Mouse (Mus musculus): ENCODE data around the gene Prps1l3.
A peak's percentile ranks its signal among the peaks of the same experiment; 100 is the strongest.
"Not testable (repeated sequence)": the region's sequence is repeated elsewhere in the genome, so short reads cannot be mapped to it uniquely, and the experiment has no call there.

Gene Prps1l3

DNA sequence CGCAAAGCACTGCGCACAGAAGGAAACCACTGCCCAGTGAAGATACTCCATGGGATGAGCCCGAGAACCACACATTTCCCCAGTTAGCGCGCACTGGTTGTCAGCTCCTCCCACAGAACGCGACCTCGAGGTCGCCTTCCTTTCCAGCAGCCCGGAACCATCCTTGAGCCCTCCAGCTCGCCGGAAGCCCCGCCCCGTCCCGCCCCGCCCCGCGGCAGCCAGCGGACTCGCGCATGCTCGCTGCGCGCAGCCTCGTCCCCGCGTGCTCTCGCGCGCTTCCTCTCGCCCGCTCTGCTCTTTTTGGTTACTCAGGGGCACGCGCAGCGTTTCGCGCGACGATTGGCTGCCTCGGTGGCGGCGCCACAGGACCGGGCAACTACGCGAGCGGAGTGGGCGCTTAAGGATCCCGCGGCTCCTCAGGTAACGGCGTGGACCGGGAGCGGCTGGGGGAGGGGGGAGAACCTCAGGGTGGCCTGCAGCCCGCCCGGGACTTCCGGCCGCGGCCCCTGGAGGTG, at the start of gene Prps1l3, which contains the start of gene Mipol1:
TSS of gene Prps1l3 (plus strand) at position 221 of the 515 bp plus-strand sequence.
TSS of gene Mipol1 (plus strand) at position 236 of the 515 bp plus-strand sequence.
- peak; percentile 90 for DNase-seq

DNA sequence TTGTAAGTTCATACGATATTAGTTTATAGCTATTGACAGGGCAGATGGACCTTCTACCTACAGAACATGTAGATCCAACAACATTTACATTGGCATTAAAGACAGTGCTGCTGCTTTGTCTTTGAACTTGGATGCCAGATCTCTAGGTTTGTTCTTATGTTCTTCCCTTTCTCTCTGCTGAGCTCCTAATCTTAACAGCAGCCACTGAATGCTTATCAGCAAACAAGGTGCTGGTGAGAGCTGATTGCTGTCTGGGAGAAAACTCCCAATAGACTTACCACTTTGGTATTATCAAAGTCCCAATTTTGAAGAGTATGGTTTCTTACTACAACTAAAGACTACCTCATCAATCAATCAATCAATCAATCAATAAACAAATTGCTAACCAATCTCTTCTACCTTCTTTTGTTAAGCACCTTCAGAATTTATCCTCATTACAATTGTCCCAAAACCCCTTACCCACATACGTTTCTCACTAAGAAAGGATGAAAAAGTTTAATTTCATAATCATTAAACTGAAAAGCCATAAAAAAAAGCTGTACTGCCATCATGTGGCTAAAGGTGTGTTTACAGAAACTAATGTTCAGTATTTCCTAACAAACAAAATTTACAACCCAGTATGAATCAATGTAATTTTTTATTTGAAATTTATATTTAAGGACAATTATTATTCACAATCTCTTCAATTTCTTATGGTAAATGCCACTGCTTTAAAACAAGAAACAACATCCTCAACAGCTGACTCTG, 45.6 kb upstream of the Prps1l3 start:
- no peak for DNase-seq

DNA sequence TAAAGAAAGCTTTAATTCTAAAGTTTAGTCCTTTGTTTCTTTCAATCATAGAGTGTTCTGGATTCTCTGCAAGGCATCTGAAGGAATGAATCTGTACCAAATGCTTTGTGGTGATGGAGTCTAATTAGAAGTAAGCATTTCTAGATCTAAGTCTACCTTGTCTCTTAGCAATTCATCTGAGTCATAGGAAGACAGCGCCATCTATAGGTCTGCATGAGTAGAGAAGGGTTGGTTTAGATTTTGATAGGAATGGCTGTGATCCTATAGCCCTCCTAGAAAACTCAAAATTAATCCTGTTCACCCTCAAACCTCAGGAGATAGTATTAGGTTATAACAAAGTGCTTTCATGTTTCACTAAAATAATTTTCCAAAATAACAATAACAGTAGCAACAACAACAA, 44.7 kb upstream of the Prps1l3 start:
- DNase-seq: peak; percentile 22

DNA sequence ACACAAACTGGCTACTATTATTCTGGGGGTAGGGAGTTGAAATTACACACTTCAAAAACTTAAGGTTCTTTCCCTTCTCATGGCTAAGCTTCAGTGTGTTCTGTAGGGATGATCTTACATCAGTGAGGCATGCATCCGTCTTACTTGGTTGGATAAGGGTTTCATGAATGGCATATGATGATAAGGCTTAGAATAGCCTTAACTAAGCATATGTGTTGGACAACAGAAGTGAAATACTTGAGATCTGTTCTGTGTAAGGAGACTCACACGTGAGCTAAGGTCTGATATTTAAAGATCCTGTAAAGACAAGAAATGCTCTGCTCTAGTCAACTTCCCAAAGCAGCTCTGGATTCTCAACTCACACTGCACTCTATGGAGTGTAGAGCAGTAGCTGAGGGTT, 44.1 kb upstream of the Prps1l3 start:
- no peak for DNase-seq

DNA sequence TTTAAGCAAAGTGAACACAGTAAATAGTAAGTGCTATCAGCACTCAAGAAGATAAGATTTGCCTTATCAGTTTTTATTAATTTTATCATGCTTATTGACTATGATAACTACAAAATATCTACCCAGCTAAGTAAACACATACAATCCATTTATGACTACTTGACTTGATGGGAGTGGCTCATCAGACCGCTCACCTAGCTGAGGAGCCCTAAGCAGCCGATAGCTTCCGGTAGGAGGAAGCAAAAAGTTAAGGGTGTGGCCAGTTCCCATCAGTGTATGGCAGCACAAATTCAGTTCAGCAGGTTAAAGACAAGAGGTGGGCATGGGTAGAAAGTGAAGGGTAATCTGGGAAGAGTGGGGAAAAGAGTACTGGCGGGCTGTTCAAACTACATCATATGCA, 43.2 kb upstream of the Prps1l3 start:
- no peak for DNase-seq

DNA sequence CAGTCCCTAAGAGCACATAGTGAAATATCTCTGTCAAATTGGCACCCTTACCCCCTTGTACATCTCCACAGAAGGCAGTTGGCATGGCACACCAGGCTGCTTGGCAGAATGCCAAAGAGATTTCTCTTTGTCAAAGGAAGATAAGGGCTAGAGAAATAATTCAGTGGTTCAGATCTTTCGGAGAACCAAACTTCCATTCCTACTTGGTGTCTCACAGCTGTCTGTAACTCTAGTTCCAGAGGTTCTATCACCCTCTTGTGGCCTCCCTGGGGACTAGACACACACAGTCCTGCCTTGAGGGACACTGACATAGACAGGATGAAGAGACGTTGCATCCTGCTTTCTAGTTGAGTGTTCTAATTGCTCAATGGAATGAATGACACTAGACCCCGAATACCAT, 35.6 kb upstream of the Prps1l3 start:
- peak; percentile 53 for DNase-seq

DNA sequence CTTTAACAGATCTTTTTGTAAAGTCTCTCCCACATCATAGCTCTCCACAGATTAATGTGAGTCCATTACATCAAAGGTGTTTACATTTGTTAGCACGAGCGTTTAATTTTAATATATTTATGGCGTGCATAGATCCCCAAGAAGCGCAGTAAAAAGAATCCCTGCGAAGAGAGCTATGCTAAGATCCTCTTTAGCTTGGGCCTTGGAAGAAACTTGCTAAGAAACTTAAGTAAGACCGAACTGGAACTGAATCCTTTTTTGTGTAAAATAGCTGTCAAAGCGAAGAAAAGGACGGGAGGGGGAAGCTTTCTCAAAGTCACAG, 34.0 kb upstream of the Prps1l3 start:
- DNase-seq: peak; percentile 28

DNA sequence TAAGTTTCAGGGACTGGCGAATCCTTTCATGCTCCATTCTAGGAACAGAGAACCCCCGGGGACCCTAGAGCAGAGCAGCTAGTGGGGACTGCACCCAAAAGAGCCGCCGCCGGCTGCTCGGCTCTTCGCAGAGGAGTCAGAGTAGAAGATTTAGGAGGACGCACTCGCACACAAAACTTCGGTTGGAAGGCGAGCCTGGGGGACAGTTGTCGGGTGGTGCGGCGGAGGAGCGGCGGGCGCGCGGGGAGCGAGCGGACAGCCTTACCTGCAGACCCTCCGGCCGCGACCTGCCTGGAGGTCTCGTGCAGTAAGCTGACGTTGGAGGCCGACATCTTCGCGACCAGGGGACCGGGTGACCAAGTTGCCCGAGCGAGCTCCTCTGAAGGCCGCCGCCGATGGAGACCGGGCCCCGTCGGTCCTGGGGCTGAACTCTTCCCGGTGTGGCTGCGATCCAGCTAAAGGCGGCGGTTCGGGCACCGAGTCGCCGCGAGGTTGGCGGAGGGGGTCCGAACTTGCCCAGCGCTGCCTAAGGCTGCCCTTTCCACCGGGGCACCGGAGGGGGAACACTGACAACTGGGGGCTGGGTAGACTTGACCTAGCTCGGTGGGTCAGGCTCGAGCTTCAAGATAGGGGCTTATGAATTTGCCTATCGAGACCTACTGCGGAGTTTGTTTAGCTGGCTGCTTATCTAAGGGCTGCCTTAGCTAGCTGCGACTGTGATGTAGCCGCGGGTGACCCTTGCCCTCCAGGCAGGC, 33.4 kb upstream of the Prps1l3 start:
- peak; percentile 92 for DNase-seq

DNA sequence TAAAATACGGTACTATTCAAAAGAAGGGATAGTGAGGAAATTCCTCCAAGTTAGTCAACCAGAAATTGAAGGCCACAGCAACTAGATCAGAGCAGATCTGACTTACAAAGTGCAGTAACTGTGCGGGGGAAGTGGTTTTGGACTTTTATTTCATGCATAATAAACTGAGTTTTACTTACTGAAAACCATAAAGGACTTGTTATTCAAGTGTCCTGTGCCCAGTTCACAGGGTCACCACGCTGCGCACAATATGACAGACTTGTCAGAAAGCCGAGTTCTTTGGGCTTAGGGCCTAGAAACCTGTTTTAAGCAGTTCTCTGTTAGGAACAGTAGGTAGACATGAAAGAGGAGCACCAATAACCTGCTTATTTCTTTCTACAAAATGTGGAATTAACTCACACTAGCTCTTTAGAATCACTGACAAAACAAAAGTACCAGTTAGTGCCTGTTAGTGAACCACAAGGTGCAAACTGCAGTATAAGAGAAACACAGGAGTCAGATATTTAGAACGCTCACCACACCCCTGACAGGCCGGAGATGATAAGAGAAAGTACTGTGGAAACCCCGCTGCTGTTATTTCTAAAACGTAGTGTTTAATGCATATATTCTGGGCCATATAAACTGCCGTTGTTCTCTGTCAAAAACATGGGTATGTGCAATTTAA, 32.7 kb upstream of the Prps1l3 start, which contains the start of gene Slc25a21:
TSS of gene Slc25a21 (minus strand) at position 110 of the 664 bp plus-strand sequence.
- DNase-seq: no peak

DNA sequence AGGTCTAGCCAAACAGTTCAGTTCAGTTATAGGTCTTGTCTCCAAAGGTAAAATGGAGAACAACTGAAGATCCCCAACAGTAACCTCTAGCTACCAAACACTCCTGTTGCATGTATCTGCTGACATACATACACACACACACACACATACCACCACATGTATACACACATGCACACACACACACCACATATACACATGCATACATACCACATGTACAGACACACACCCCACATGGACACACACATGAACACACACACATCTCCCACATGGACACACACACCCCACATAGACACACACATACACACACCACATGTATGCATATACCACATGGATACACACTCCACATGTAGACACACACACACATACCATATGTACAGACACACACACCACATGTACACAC, 31.9 kb upstream of the Prps1l3 start:
- no peak for DNase-seq

DNA sequence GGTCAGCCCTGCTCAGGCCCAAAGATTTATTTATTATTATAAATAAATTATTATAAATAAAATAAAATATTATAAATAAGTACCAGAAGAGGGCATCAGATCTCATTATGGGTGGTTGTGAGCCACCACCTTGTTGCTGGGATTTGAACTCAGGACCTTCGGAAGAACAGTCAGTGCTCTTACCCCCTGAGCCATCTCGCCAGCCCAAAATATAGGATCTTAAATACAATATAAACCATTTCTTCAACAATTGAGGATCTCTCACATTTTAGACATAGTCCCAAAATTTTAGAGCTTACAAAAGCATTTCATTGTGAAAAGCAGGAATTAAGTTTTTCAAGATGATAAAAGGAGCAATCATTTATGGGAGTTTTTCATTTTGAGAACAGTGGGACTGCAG, 30.8 kb upstream of the Prps1l3 start:
- no peak for DNase-seq

DNA sequence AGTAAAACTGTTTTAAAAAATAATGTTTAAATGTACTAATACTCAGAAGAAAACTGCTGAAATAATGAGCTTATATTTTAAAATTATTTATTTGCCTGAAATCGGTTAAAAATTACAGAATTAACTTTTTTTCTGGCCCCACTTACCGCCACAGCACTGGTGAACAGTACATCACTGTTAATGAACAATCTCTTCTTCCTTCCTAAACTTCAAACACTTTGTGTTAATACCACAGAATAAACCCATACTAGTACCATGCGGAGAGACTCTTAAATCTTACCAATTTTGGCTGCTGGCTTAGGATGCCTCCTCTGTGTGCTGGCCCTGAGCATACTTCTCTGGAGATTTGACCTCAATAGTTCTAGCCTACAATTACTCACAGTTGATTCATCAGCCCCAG, 28.3 kb upstream of the Prps1l3 start:
- peak; percentile 64 for DNase-seq

DNA sequence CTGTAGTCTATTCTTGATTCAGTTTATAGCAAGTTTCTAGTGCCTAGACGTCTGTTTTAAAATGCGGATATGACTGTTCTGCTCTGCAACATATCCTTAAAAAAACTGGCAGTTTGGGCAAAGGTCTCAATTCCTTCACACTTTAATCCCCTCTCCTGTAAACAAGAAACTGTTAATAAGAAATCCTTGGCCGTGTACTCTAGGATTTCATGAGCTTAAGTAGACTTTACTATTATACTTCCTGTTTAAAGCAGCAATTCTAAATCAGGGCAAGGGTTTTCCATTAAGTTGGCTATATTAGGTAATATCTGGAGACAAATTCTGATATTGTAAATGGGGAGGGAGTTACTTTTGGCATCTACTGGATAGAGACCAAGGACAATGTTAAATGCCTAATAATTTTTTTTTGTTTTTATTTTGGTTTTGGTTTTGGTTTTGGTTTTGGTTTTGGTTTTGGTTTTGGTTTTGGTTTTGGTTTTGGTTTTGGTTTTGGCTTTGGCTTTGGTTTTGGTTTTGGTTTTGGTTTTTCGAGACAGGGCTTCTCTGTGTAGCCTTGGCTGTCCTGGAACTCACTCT, 25.8 kb upstream of the Prps1l3 start:
- peak; percentile 60 for DNase-seq

DNA sequence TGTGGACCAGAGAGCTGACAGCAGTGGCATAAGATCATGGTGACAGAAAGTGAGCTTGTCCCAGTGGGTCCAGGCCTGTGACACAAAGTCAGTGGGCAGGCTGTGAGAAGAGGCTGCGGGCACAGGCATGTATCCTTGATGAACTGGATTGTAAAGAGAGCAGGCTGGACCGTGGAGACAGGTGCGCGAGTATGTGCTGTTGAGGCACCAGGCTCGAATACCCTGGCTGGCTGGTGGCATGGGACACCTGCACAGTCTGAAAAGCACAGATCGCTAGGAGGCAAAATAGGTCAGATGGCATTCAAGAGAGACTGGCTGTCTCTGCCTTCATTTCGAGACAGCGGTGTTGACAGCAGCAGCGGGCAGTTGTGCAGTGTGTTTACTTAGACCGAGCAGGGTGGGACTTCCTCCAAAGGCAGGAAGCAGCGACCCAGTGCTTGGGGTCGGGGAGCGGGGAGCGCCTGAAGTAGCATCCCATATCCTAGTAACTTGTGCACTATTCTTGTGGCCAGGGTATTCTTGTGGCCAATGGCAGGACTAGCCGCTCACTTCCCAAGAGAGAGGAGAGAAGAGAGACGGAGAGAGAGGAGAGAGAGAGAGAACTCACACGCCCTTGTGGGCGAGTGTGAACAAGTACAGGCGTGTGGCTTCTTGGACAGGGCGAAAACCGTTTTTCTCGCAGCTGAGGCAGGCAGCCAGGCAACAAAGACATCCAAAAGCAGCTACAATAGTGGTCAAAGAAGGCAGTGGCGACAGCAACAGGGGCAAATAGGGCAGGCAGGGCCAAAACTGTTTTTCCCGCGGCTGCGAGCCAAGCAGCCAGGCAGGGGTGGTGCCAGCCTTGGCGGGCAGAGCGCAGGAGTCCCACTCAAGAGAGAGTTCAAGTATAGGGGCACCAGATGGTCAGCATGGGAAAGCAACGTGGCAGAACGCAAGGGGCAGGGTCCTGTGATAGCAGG, 18.6 kb upstream of the Prps1l3 start:
- DNase-seq: peak; percentile 35

DNA sequence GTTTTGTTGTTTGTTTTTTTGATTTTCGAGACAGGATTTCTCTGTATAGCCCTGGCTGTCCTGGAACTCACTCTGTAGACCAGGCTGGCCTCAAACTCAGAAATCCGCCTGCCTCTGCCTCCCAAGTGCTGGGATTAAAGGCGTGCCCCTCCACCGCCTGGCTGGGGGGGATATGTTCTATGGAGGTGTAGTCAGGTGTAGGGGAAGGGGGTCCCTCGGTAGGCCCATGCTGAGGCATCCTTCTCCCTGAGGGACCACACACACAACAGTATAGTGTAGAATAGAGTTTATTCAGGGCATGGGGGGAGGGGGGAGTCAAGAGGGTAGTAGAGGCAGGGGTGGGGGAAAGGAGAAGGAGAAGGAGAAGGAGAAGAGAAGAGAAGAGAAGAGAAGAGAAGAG, 17.7 kb upstream of the Prps1l3 start:
- DNase-seq: not testable (repeated sequence)

DNA sequence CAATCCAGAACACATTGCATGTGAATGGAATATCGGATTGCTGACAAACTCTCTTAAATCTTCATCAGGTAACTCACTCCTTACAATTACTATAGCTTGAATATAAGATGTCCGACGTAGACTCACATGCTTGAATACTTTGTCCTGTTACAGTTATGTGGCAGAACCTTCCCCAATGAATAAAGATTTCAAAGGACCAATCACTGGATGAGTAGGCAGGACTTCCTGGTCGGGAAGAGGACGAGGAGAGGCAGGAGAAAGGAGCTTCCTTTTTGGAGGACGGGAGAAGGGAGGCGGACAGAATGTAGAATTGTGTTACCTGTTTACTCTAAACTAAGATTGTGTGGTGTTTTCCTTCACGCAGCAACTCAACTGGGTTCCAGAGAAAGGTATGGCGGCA, 3.8 kb upstream of the Prps1l3 start:
- no peak for DNase-seq

DNA sequence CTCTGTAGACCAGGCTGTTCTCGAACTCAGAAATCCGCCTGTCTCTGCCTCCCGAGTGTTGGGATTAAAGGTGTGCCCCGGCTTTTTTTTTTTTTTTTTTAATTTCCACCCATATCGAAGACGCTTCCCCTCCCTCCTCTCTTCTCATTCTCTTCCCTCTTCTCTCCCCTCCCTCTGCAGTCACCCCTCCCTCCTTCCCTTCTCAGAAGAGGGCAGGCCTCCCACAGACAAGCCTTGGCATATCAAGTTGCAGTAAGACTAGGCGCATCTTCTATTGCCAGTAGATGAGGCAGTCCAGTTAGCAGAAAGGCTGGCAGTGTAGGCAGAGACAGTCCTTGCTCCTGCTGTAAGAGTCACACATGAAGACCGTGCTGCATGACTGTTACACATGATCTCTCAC, 2.4 kb upstream of the Prps1l3 start:
- no peak for DNase-seq

DNA sequence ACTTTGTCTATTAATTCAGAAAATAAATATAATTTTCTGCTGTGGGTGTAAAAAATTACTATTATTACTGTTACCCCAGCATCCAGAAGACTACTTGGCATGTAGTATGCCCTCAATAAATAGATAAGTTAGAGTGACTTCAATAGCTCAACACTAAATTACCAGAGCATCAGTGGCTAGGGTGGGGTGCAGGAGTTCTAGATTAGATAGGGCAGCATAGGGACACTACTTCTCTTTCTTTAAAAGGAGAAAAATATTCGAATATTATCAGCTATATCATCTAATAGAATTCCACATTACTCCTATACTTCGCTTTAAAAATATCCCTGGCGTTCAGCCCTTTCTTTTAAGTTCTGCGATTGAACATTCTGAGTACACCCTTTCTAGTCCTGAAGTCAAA, 509 bp upstream of the Prps1l3 start:
- DNase-seq: no peak

DNA sequence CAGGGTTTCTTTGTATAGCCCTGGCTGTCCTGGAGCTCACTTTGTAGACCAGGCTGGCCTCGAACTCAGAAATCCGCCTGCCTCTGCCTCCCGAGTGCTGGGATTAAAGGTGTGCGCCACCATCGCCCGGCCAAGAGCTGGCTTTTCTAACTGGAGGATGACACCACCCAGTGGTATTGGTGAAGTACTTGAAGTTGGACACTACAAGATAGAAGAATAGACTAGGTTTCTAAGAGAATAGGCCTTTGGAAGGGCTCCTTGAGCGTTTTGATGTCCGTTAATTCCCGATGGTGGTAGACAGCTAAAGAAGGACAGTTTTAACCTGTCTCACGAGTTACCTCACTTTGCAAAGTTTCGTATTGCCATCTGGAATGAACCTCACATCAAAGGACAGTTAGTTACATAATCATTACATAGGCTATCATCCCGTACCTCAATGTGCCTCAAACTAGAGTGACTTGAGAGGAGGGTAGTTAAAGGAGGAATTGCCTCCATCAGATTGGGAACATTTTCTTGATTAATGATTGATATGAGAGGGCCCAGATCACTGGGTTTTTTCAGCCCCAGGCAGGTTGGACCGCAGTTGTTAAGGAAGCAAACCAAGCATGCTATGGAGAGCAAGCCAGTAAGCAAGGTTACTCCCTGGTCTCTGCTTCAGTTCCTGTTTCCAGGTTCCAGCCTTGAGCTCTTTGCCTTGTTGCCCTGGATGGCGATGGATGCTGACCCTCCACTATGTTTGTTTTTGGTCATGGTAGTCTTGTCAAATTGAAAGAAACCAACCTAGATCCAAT, 1.1 kb downstream of the Prps1l3 start:
- peak; percentile 76 for DNase-seq

DNA sequence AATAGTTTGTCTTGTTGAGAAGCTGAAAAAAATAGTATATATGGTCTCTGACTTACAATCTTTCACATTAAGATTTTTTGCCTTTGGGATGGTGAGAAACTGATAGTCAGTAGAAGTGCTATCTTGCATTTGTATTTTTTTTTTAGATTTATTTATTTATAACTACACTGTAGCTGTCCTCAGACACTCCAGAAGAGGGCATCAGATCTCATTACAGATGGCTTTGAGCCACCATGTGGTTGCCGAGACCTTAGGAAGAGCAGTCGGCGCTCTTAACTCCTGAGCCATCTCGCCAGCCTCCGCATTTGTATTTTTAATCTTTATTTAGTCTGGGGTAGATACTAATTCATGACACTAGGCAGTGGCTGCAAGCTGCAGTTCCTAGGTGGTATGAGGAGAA, 3.2 kb downstream of the Prps1l3 start:
- no peak for DNase-seq
